Mouse (Mus musculus) small intestine, adult 2 months (tissue): ENCODE results near the gene Tcf7. TPM values are rescaled to one million over a fixed set of nuclear protein-coding genes. Genes with fewer than 3 reads are reported as not detected.

Source experiments
- H3K27ac ChIP-seq: fragments of 200-500 bp; 2 replicates; pipeline ENCODE4 v1.5.1; 2012; ENCODE audit warnings: low read depth, low read length, control low read depth, inconsistent platforms; ENCODE audit not compliant: insufficient read depth
- H3K27me3 ChIP-seq: fragments of 200-500 bp; 2 replicates; pipeline ENCODE4 v1.6.1; 2012; ENCODE audit warnings: mild to moderate bottlenecking, moderate library complexity, low read length, inconsistent platforms; ENCODE audit not compliant: control insufficient read depth, insufficient read depth
- H3K36me3 ChIP-seq: fragments of 200-500 bp; 2 replicates; pipeline ENCODE4 v1.6.1; 2012; ENCODE audit warnings: mild to moderate bottlenecking, low read length, control low read depth, inconsistent platforms; ENCODE audit not compliant: control insufficient read depth, insufficient read depth
- H3K4me1 ChIP-seq: fragments of 200-500 bp; 2 replicates; pipeline ENCODE4 v1.6.1; 2012; ENCODE audit warnings: low read length, inconsistent platforms, mixed read lengths; ENCODE audit not compliant: control insufficient read depth, insufficient read depth, insufficient read length
- H3K4me3 ChIP-seq: fragments of 200-500 bp; 2 replicates; pipeline ENCODE4 v1.5.1; 2012; ENCODE audit warnings: low read depth, mild to moderate bottlenecking, control low read depth, inconsistent platforms, low read length, moderate library complexity
- CTCF ChIP-seq: fragments of 200-500 bp; IDR thresholded peaks from 2 replicates; pipeline ENCODE4 v1.5.1; 2012; ENCODE audit warnings: low read depth, mild to moderate bottlenecking, control low read depth, inconsistent platforms, low read length, moderate library complexity, mixed read lengths; ENCODE audit not compliant: insufficient replicate concordance, insufficient read length; ENCODE audit errors: extremely low read depth
- POLR2A ChIP-seq: fragments of 200-500 bp; IDR thresholded peaks from 2 replicates; pipeline ENCODE4 v1.6.1; 2012; ENCODE audit warnings: low read depth, mild to moderate bottlenecking, control low read depth, inconsistent platforms, low read length, moderate library complexity
- WGBS: fragments of 180-500 bp; shearing (Covaris S2); methylation state at CpG from one replicate; pipeline ENCODE4 v1.1.7; 2018; 5-methylcytosine and 5-hydroxymethylcytosine counted together
- polyA plus RNA-seq: library from polyadenylated mRNA; depleted of rRNA; stranded (reverse); fragments of >200 nt; gene quantifications from 2 replicates; pipeline ENCODE4 v1.2.3, GENCODE M21; 2012; rRNA removed

Tcf7 gene
- 4.4 and 10.7 TPM in 2 replicates for polyA plus RNA-seq

- H3K36me3 ChIP-seq, result no peaks in the 10 kb centered on the region
- peak within 1 kb of the TSS; percentile 63 for H3K4me3 ChIP-seq
- 1% methylated on average over 94 of the region's 97 CpGs for WGBS
- TF ChIP-seq POLR2A, result no peak
- TF ChIP-seq CTCF, result no peak
- H3K4me1 ChIP-seq, result peaks cover 11% of the 10 kb centered on the region
- no peak within 1 kb of the TSS for H3K27ac ChIP-seq
- peaks cover 4% of the 10 kb centered on the region; the same call in 1 of the 2 replicates for H3K27me3 ChIP-seq
Observed at GRCm38 (mm10) chr11:52282774-52283595, at the start of gene Tcf7. Gene Tcf7 (minus strand): TSS chr11:52283014.

GRCm38 (mm10) chr11:52327313-52327712 lies 44.5 kb upstream of the Tcf7 start:
- no peak overlapping the region for H3K4me3 ChIP-seq
- H3K27ac ChIP-seq, result no peak overlapping the region
- no peaks in the 10 kb centered on the region for H3K27me3 ChIP-seq
- H3K4me1 ChIP-seq, result peaks cover 3% of the 10 kb centered on the region; the same call in 1 of the 2 replicates
- H3K36me3 ChIP-seq, result no peaks in the 10 kb centered on the region
- no peak for TF ChIP-seq POLR2A
- WGBS, result 51% methylated on average over 3 of the region's 3 CpGs

- no peak overlapping the region for H3K27ac ChIP-seq
- H3K4me3 ChIP-seq, result no peak overlapping the region
- 0 out of 2 replicates have a peak, but pooled peaks cover 1% of the 10 kb centered on the region for H3K4me1 ChIP-seq
- no peaks in the 10 kb centered on the region for H3K27me3 ChIP-seq
- TF ChIP-seq POLR2A, result no peak
- no peak for TF ChIP-seq CTCF
- WGBS, result 68% methylated on average over 23 of the region's 23 CpGs
- H3K36me3 ChIP-seq, result no peaks in the 10 kb centered on the region
Observed at GRCm38 (mm10) chr11:52324442-52325367, 41.9 kb upstream of the Tcf7 start.

GRCm38 (mm10) chr11:52321540-52321939 lies 38.7 kb upstream of the Tcf7 start:
- TF ChIP-seq POLR2A, result no peak
- TF ChIP-seq CTCF, result no peak
- no peaks in the 10 kb centered on the region for H3K4me1 ChIP-seq
- H3K27ac ChIP-seq, result no peak overlapping the region
- no peaks in the 10 kb centered on the region for H3K27me3 ChIP-seq
- no peak overlapping the region for H3K4me3 ChIP-seq
- WGBS, result 33% methylated on average over 3 of the region's 3 CpGs
- H3K36me3 ChIP-seq, result no peaks in the 10 kb centered on the region

- Histone ChIP-seq H3K4me1 (no peaks in the 10 kb centered on the region), H3K36me3 (no peaks in the 10 kb centered on the region)
- 81% methylated on average over 4 of the region's 4 CpGs for WGBS
Observed at GRCm38 (mm10) chr11:52320529-52320928, 37.7 kb upstream of the Tcf7 start.

GRCm38 (mm10) chr11:52319664-52320063 lies 36.9 kb upstream of the Tcf7 start:
- Histone ChIP-seq H3K27me3 (peaks cover under 1% of the 10 kb centered on the region; the same call in 1 of the 2 replicates), H3K27ac (no peak overlapping the region), H3K4me3 (no peak overlapping the region), H3K4me1 (no peaks in the 10 kb centered on the region), H3K36me3 (no peaks in the 10 kb centered on the region)
- no peak for TF ChIP-seq CTCF
- no peak for TF ChIP-seq POLR2A
- WGBS, result 66% methylated on average over 4 of the region's 4 CpGs

More at GRCm38 (mm10) chr11:52320529-52320928, 37.7 kb upstream of the Tcf7 start:
- Histone ChIP-seq H3K27ac (no peak overlapping the region), H3K27me3 (no peaks in the 10 kb centered on the region), H3K4me3 (no peak overlapping the region)
- TF ChIP-seq POLR2A (no peak), CTCF (no peak)

- Histone ChIP-seq H3K27me3 (peaks cover 8% of the 10 kb centered on the region; the same call in 1 of the 2 replicates), H3K27ac (no peak overlapping the region), H3K4me3 (no peak overlapping the region), H3K36me3 (no peaks in the 10 kb centered on the region), H3K4me1 (no peaks in the 10 kb centered on the region)
- 59% methylated on average over 13 of the region's 13 CpGs for WGBS
- no peak for TF ChIP-seq CTCF
- TF ChIP-seq POLR2A, result no peak
Observed at GRCm38 (mm10) chr11:52318445-52318844, 35.6 kb upstream of the Tcf7 start.
